Comparison of ENCODE assay signal across 15 mouse cellular contexts in genomic region chr5:75389433-75389971, GRCm38 (mm10).
A peak's percentile ranks its signal among the peaks of the same experiment; 100 is the strongest.
DNase-seq lines count a peak whose midpoint lies in the region; ATAC-seq lines count a peak whose summit lies in the region.
"Had no signal": no experiment of that assay in that cellular context is flagged by ENCODE, and none has a peak within 500 bp of the region (broad histone marks: within the 10 kb centered on the region; RNA-seq: fewer than 3 reads in every experiment).

No protein-coding gene starts in this region.

- intact Hi-C loops in left cerebral cortex, postnatal 36 days (cut with DNase I): loop anchor here (10.0 kb wide), 1 partner anchor 465 kb away; no protein-coding TSS in a partner anchor

- no peak for DNase-seq in frontal cortex, postnatal 10 days (ENCODE audit: low spot score in 2 of 2)
- peak; percentile 30 for DNase-seq in layer of hippocampus, adult 11-12 months (ENCODE audit: low spot score)
- no peak for DNase-seq in layer of hippocampus, adult 9-10 months (ENCODE audit: low spot score)
- DNase-seq in brain, adult 2 months (ENCODE audit: low read depth, low spot score): peak; percentile 78
- peak; percentile 38 to 47 for DNase-seq in left cerebral cortex, postnatal 36 days (ENCODE audit: low spot score in 2 of 2)
- DNase-seq in natural killer cell, adult 2 months (ENCODE audit: low spot score in 2 of 2): no peak
- DNase-seq: adrenal gland, adult 2 months; cerebellum, adult 11-12 months; cerebellum, postnatal 25 days; gastrocnemius, postnatal 25 days; heart, postnatal 10 days had no signal

- peak; percentile 93 for ATAC-seq in frontal cortex, adult (ENCODE audit: low TSS enrichment)
- no peak for ATAC-seq in megakaryocyte-erythroid progenitor cell, adult 5-6 weeks (replicated peaks; ENCODE audit: low FRiP score, low TSS enrichment, poor library complexity, severe bottlenecking)
- ATAC-seq: forebrain, embryonic 15.5 days; midbrain, embryonic 15.5 days had no signal

Comparison
In these comparisons a context has a peak if more than half of its experiments do, and no peak if none do; other contexts are left out.
1. DNase-seq: peak in layer of hippocampus, adult 11-12 months (single experiment), brain, adult 2 months (single experiment) and left cerebral cortex, postnatal 36 days (2 of 2); none in frontal cortex, postnatal 10 days (0 of 2), layer of hippocampus, adult 9-10 months (single experiment) and natural killer cell, adult 2 months (0 of 2).